24 mouse cellular contexts compared by ENCODE assay signal in the genomic region with DNA sequence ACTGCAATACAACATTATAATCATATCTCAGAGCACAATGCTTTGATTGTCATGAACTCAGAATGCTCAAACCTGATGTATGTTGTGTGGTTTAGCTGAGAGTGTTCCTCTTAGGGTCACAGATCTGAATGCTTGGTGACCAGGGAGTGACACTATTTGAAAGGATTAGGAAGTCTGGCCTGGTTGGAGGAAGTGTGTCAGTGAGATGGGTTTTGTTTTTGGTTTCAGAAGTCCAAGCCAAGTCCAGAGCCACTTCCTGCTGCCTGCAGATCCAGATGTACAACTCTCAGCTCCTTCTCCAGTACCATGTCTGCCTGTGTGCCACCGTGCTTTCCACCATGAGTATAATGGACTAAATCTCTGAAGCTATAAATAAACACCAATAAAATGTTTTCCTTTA. TPM values are rescaled to one million over a fixed set of nuclear protein-coding genes. Genes with fewer than 3 reads are reported as not detected.
DNase-seq lines count a peak whose midpoint lies in the region; ATAC-seq and TF ChIP-seq lines count a peak whose summit lies in the region.
"Had no signal": no experiment of that assay in that cellular context is flagged by ENCODE, and none has a peak within 500 bp of the region (broad histone marks: within the 10 kb centered on the region; RNA-seq: fewer than 3 reads in every experiment).

No protein-coding gene starts in this region.

- no peak overlapping the region for H3K4me3 ChIP-seq in heart, embryonic 10.5 days
- no peak overlapping the region for H3K4me3 ChIP-seq in bone marrow macrophage, adult 2 months (ENCODE audit: insufficient read depth, low read length)
- H3K4me3 ChIP-seq: embryonic facial prominence, embryonic 10.5 days; embryonic facial prominence, embryonic 12.5 days; forebrain, embryonic 10.5 days; forebrain, embryonic 12.5 days had no signal

- no peak overlapping the region for H3K27ac ChIP-seq in heart, embryonic 10.5 days
- peak overlapping the region; percentile 16; the same call in 1 of the 2 replicates for H3K27ac ChIP-seq in bone marrow macrophage, adult 2 months (ENCODE audit: insufficient read depth, low read depth, low read length)
- H3K27ac ChIP-seq: embryonic facial prominence, embryonic 10.5 days; embryonic facial prominence, embryonic 12.5 days; forebrain, embryonic 10.5 days; forebrain, embryonic 12.5 days had no signal

- peaks cover 19% of the 10 kb centered on the region; the same call in 1 of the 2 replicates for H3K4me1 ChIP-seq in heart, embryonic 10.5 days
- H3K4me1 ChIP-seq in bone marrow macrophage, adult 2 months (ENCODE audit: control insufficient read depth, insufficient read depth, low read length), result peaks cover 29% of the 10 kb centered on the region
- H3K4me1 ChIP-seq: forebrain, embryonic 12.5 days had no signal

- 84% methylated on average over 1 of the region's 1 CpGs for WGBS in heart, embryonic 10.5 days

- H3K27me3 ChIP-seq in heart, embryonic 10.5 days (ENCODE audit: insufficient read depth, poor library complexity, severe bottlenecking), result no peaks in the 10 kb centered on the region
- H3K27me3 ChIP-seq: embryonic facial prominence, embryonic 12.5 days; forebrain, embryonic 12.5 days had no signal

- intact Hi-C loops in heart, postnatal 36 days (cut with DNase I), result no loop called here

- no peak for TF ChIP-seq CTCF in bone marrow macrophage, adult 2 months (IDR thresholded peaks at IDR 0.05; ENCODE audit: low read depth, low read length)

- no peaks in the 10 kb centered on the region for H3K9me3 ChIP-seq in heart, embryonic 10.5 days
- H3K9me3 ChIP-seq: embryonic facial prominence, embryonic 10.5 days; embryonic facial prominence, embryonic 12.5 days; forebrain, embryonic 10.5 days; forebrain, embryonic 12.5 days had no signal

- TF ChIP-seq POLR2A in bone marrow macrophage, adult 2 months (IDR thresholded peaks at IDR 0.05; ENCODE audit: borderline replicate concordance, low read depth, low read length), result no peak

- DNase-seq in heart, embryonic 10.5 days (ENCODE audit: low spot score), result peak; percentile 33
- no peak for DNase-seq in heart, postnatal 36 days
- peak; percentile 77 for DNase-seq in 416B (ENCODE audit: low read depth)
- no peak for DNase-seq in kidney, postnatal 10 days
- DNase-seq: adrenal gland, adult 2 months; adrenal gland, postnatal 14 days; adrenal gland, postnatal 36 days; B cell, adult 2 months; cerebellum, adult 11 months; cerebellum, adult 18-20 months; cerebellum, adult 8-10 months; cerebellum, adult 9-11 months; cerebellum, postnatal 14 days; cerebellum, postnatal 36 days had no signal

- ATAC-seq in granulocyte monocyte progenitor cell, adult 5-6 weeks (replicated peaks; ENCODE audit: poor library complexity, severe bottlenecking), result peak; percentile 48; the same call in 1 of the 2 replicates
- ATAC-seq in erythroid progenitor cell, adult 5-6 weeks (replicated peaks; ENCODE audit: low FRiP score, poor library complexity, severe bottlenecking), result no peak
- no peak for ATAC-seq in CD4-positive, CD25-positive, alpha-beta regulatory T cell, adult 4 months
- ATAC-seq: forebrain, embryonic 14.5 days; forebrain, embryonic 16.5 days had no signal

- no peaks in the 10 kb centered on the region for H3K36me3 ChIP-seq in heart, embryonic 10.5 days
- H3K36me3 ChIP-seq: embryonic facial prominence, embryonic 10.5 days; embryonic facial prominence, embryonic 12.5 days; forebrain, embryonic 10.5 days; forebrain, embryonic 12.5 days had no signal

RNA-seq across cellular contexts. Expression of gene Ggta1, which starts 11.9 kb away (rescaled TPM):
- 30.4 and 51.3 TPM in 2 replicates for polyA plus RNA-seq in heart, embryonic 10.5 days (2016; fragmentation: Nextera tagmentation; extraction: Ambion mirVana)
- total RNA-seq in heart, postnatal 36 days (2021), result 10 to 100 TPM; 19.0 to 22.5 TPM
- 67.5 and 83.4 TPM in 2 replicates for polyA plus RNA-seq in bone marrow macrophage, adult 2 months (2012; ENCODE audit: insufficient read depth, insufficient read length, missing spikeins)
- total RNA-seq in granulocyte monocyte progenitor cell, adult 5-6 weeks (2014; fragmentation: Nextera tagmentation), result 37.2 and 49.6 TPM in 2 replicates
- total RNA-seq in granulocyte monocyte progenitor cell, adult 5-6 weeks (2017), result 72.8 and 82.4 TPM in 2 replicates
- 12.2 and 14.4 TPM in 2 replicates for total RNA-seq in erythroid progenitor cell, adult 5-6 weeks (2015; ENCODE audit: low replicate concordance)
- 6.2 and 6.8 TPM in 2 replicates for total RNA-seq in erythroid progenitor cell, adult 5-6 weeks (2017; ENCODE audit: low replicate concordance)
- 10 to 100 TPM; 19.3 to 28.4 TPM for polyA plus RNA-seq in CD4-positive, CD25-positive, alpha-beta regulatory T cell, adult 4 months (2017; shearing (Covaris generic))

Comparison
In these comparisons a context has a peak if more than half of its experiments do, and no peak if none do; other contexts are left out.
1. DNase-seq: peak in heart, embryonic 10.5 days (single experiment) and 416B (single experiment); none in heart, postnatal 36 days (0 of 2) and kidney, postnatal 10 days (single experiment).